35 mouse cellular contexts compared by ENCODE assay signal in the genomic region with DNA sequence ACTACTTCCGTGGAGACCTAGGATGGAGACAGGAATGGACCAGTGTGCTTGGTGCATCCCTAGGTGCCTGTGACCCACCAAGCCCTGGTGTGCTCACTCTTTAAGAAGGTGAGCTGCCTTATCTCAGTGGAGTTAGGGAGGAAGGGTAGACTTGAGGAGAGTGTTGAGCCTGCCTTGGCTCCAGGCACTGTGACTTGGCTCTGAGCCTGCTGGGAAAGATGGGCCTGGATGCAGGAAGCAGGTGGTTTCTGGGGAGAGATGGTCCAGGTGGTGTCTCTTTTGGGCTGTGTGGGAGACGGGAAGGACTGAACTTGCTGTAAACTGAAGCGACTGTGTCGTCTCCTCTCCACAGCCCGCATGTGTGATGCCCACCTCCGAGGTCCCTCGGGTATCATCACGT. TPM values are rescaled to one million over a fixed set of nuclear protein-coding genes. Genes with fewer than 3 reads are reported as not detected.
DNase-seq lines count a peak whose midpoint lies in the region; TF ChIP-seq lines count a peak whose summit lies in the region.
"Had no signal": no experiment of that assay in that cellular context is flagged by ENCODE, and none has a peak within 500 bp of the region (broad histone marks: within the 10 kb centered on the region; RNA-seq: fewer than 3 reads in every experiment).

No protein-coding gene starts in this region.

- H3K27me3 ChIP-seq in cerebellum, adult 2 months (ENCODE audit: control insufficient read depth, insufficient read depth, low read length), result no peaks in the 10 kb centered on the region
- no peaks in the 10 kb centered on the region for H3K27me3 ChIP-seq in hindbrain, embryonic 10.5 days (ENCODE audit: insufficient read depth, poor library complexity, severe bottlenecking)
- H3K27me3 ChIP-seq: embryonic facial prominence, embryonic 13.5 days; forebrain, embryonic 13.5 days; heart, embryonic 13.5 days; hindbrain, embryonic 12.5 days; hindbrain, embryonic 15.5 days had no signal

- no peak for TF ChIP-seq POLR2A in cerebellum, adult 2 months (IDR thresholded peaks at IDR 0.05; ENCODE audit: borderline replicate concordance, insufficient read depth, low read length)

- no peak overlapping the region for H3K27ac ChIP-seq in cerebellum, adult 2 months (ENCODE audit: insufficient read depth, low read length)
- H3K27ac ChIP-seq in hindbrain, embryonic 10.5 days, result no peak overlapping the region
- H3K27ac ChIP-seq: embryonic facial prominence, embryonic 10.5 days; embryonic facial prominence, embryonic 13.5 days; forebrain, embryonic 13.5 days; heart, adult 2 months; heart, embryonic 10.5 days; heart, embryonic 13.5 days; hindbrain, embryonic 12.5 days; hindbrain, embryonic 15.5 days had no signal

- no peak for TF ChIP-seq CTCF in cerebellum, adult 2 months (IDR thresholded peaks at IDR 0.05; ENCODE audit: borderline replicate concordance, insufficient read depth, low read depth, low read length)

- H3K4me3 ChIP-seq in cerebellum, adult 2 months (replicated peaks; ENCODE audit: insufficient read depth, low read depth, low read length), result no peak overlapping the region
- no peak overlapping the region for H3K4me3 ChIP-seq in hindbrain, embryonic 10.5 days
- H3K4me3 ChIP-seq: embryonic facial prominence, embryonic 10.5 days; embryonic facial prominence, embryonic 13.5 days; erythroblast, embryonic 14.5 days; forebrain, embryonic 13.5 days; heart, adult 2 months; heart, embryonic 10.5 days; heart, embryonic 13.5 days; hindbrain, embryonic 12.5 days; hindbrain, embryonic 15.5 days had no signal

- peak; percentile 18 to 27 for DNase-seq in cerebellum, adult 18-20 months
- DNase-seq in cerebellum, postnatal 4 days (ENCODE audit: low spot score in 2 of 2), result no peak
- peak; percentile 40 to 49 for DNase-seq in cerebellum, adult 2 months
- peak; percentile 26 for DNase-seq in cerebellum, adult 9-11 months
- peak; percentile 55 to 74 for DNase-seq in cerebellum, postnatal 25 days
- no peak for DNase-seq in kidney, adult 8-10 months
- no peak for DNase-seq in hindbrain, embryonic 10.5 days (ENCODE audit: low spot score)
- no peak for DNase-seq in adrenal gland, postnatal 14 days
- DNase-seq: adrenal gland, adult 8-10 months; adrenal gland, postnatal 36 days; embryo, embryonic 11 days; gastrocnemius, postnatal 10 days; gastrocnemius, postnatal 36 days; heart, adult 2 months; heart, postnatal 14 days; heart, postnatal 4 days; kidney, adult 2 months had no signal

- WGBS in cerebellum, adult 2 months, result 65% methylated on average over 8 of the region's 8 CpGs
- WGBS in hindbrain, embryonic 10.5 days, result 87% methylated on average over 8 of the region's 8 CpGs

- H3K36me3 ChIP-seq in hindbrain, embryonic 10.5 days, result no peaks in the 10 kb centered on the region
- H3K36me3 ChIP-seq: embryonic facial prominence, embryonic 10.5 days; embryonic facial prominence, embryonic 13.5 days; heart, embryonic 10.5 days; heart, embryonic 13.5 days; hindbrain, embryonic 12.5 days had no signal

- peaks cover 11% of the 10 kb centered on the region for H3K4me1 ChIP-seq in cerebellum, adult 2 months (ENCODE audit: control insufficient read depth, insufficient read depth, low read length)
- H3K4me1 ChIP-seq in hindbrain, embryonic 10.5 days (replicated peaks), result no peaks in the 10 kb centered on the region
- H3K4me1 ChIP-seq: embryonic facial prominence, embryonic 10.5 days; embryonic facial prominence, embryonic 13.5 days; forebrain, embryonic 13.5 days; heart, embryonic 10.5 days; heart, embryonic 13.5 days; hindbrain, embryonic 12.5 days; hindbrain, embryonic 15.5 days had no signal

- no peaks in the 10 kb centered on the region for H3K9me3 ChIP-seq in hindbrain, embryonic 10.5 days
- H3K9me3 ChIP-seq: embryonic facial prominence, embryonic 10.5 days; embryonic facial prominence, embryonic 13.5 days; forebrain, embryonic 13.5 days; heart, embryonic 10.5 days; heart, embryonic 13.5 days; hindbrain, embryonic 12.5 days; hindbrain, embryonic 15.5 days had no signal

RNA-seq across cellular contexts. Expression of gene Hmgb4, which starts 45.3 kb away (rescaled TPM):
- not detected in 2 replicates for polyA plus RNA-seq in cerebellum, adult 2 months (2012; rRNA removed)
- polyA plus RNA-seq in hindbrain, embryonic 10.5 days (2016; fragmentation: Nextera tagmentation; extraction: Ambion mirVana), result not detected in 2 replicates
- not detected in 2 replicates for total RNA-seq in adrenal gland, postnatal 14 days (2021)
- total RNA-seq: adrenal gland, adult 8-10 months; adrenal gland, postnatal 36 days; ES-E14; gastrocnemius, adult 18-20 months; gastrocnemius, postnatal 10 days; gastrocnemius, postnatal 36 days; granulocyte monocyte progenitor cell, adult 5-6 weeks; heart, adult 2 months; heart, postnatal 14 days; heart, postnatal 4 days had no signal
- polyA plus RNA-seq: activated CD4-positive, CD25-positive, alpha-beta regulatory T cell, adult 4 months; C2C12; cortical plate, adult 2 months; embryonic facial prominence, embryonic 10.5 days; embryonic facial prominence, embryonic 13.5 days; erythroblast, embryonic 14.5 days; forebrain, embryonic 13.5 days; forebrain, embryonic 16.5 days; heart, embryonic 10.5 days; heart, embryonic 13.5 days; heart, embryonic 16.5 days; hindbrain, embryonic 12.5 days; hindbrain, embryonic 15.5 days; intestine, embryonic 14.5 days; intestine, postnatal 0 days; kidney, adult 2 months had no signal

Comparison
In these comparisons a context has a peak if more than half of its experiments do, and no peak if none do; other contexts are left out.
1. DNase-seq: peak in cerebellum, adult 18-20 months (2 of 2), cerebellum, adult 2 months (2 of 2), cerebellum, adult 9-11 months (single experiment) and cerebellum, postnatal 25 days (2 of 2); none in cerebellum, postnatal 4 days (0 of 2), kidney, adult 8-10 months (0 of 2), hindbrain, embryonic 10.5 days (single experiment) and adrenal gland, postnatal 14 days (single experiment).